Comparison of ENCODE assay signal across 15 mouse cellular contexts in genomic region chr2:166554169-166554505, GRCm38 (mm10).
DNase-seq lines count a peak whose midpoint lies in the region; ATAC-seq and TF ChIP-seq lines count a peak whose summit lies in the region.
"Had no signal": no experiment of that assay in that cellular context is flagged by ENCODE, and none has a peak within 500 bp of the region (broad histone marks: within the 10 kb centered on the region; RNA-seq: fewer than 3 reads in every experiment).

No protein-coding gene starts in this region.

- H3K27ac ChIP-seq in heart, embryonic 10.5 days = peak overlapping the region; percentile 72
- no peak overlapping the region for H3K27ac ChIP-seq in heart, adult 2 months
- 0 out of 2 replicates have a peak overlapping the region, but pooled peaks have one; percentile 23 for H3K27ac ChIP-seq in midbrain, embryonic 10.5 days (replicated peaks)
- no peak overlapping the region for H3K27ac ChIP-seq in midbrain, embryonic 15.5 days
- H3K27ac ChIP-seq in limb, embryonic 13.5 days = no peak overlapping the region
- H3K27ac ChIP-seq: forebrain, embryonic 13.5 days; left cerebral cortex, adult 2 months; neural tube, embryonic 13.5 days had no signal

- peaks cover 13% of the 10 kb centered on the region for H3K27me3 ChIP-seq in heart, embryonic 10.5 days (ENCODE audit: insufficient read depth, poor library complexity, severe bottlenecking)
- H3K27me3 ChIP-seq in heart, adult 2 months (ENCODE audit: control insufficient read depth, insufficient read depth, low read length) = no peaks in the 10 kb centered on the region
- peaks cover 31% of the 10 kb centered on the region for H3K27me3 ChIP-seq in midbrain, embryonic 10.5 days (ENCODE audit: low read depth, poor library complexity, severe bottlenecking)
- 0 out of 2 replicates have a peak, but pooled peaks cover 5% of the 10 kb centered on the region for H3K27me3 ChIP-seq in midbrain, embryonic 15.5 days (replicated peaks)
- H3K27me3 ChIP-seq in limb, embryonic 13.5 days = no peaks in the 10 kb centered on the region
- H3K27me3 ChIP-seq: CH12.LX; heart, embryonic 12.5 days had no signal

- no peaks in the 10 kb centered on the region for H3K36me3 ChIP-seq in heart, embryonic 10.5 days
- H3K36me3 ChIP-seq in heart, adult 2 months (ENCODE audit: control insufficient read depth, insufficient read depth, low read length) = no peaks in the 10 kb centered on the region
- H3K36me3 ChIP-seq in midbrain, embryonic 10.5 days = no peaks in the 10 kb centered on the region
- H3K36me3 ChIP-seq in midbrain, embryonic 15.5 days (replicated peaks) = no peaks in the 10 kb centered on the region
- H3K36me3 ChIP-seq in limb, embryonic 13.5 days = no peaks in the 10 kb centered on the region
- H3K36me3 ChIP-seq: heart, embryonic 12.5 days; neural tube, embryonic 13.5 days had no signal

- no peak overlapping the region for H3K4me2 ChIP-seq in midbrain, embryonic 15.5 days
- no peak overlapping the region for H3K4me2 ChIP-seq in limb, embryonic 13.5 days (replicated peaks)
- H3K4me2 ChIP-seq: forebrain, embryonic 13.5 days had no signal

- 63% methylated on average over 11 of the region's 11 CpGs for WGBS in heart, embryonic 10.5 days
- WGBS in heart, adult 2 months = 93% methylated on average over 11 of the region's 11 CpGs
- 76% methylated on average over 11 of the region's 11 CpGs for WGBS in midbrain, embryonic 10.5 days
- 75% methylated on average over 11 of the region's 11 CpGs for WGBS in midbrain, embryonic 15.5 days
- WGBS in limb, embryonic 13.5 days = 68% methylated on average over 11 of the region's 11 CpGs

- H3K79me2 ChIP-seq in heart, adult 2 months (replicated peaks; ENCODE audit: control insufficient read depth, insufficient read depth, low read length) = no peaks in the 10 kb centered on the region

- no peak for DNase-seq in heart, embryonic 10.5 days (ENCODE audit: low spot score)
- no peak for DNase-seq in heart, adult 2 months
- DNase-seq in midbrain, embryonic 10.5 days (ENCODE audit: low spot score) = no peak
- DNase-seq in cerebellum, postnatal 25 days = no peak
- DNase-seq in adrenal gland, postnatal 14 days = no peak
- DNase-seq: cerebellum, adult 2 months; right cerebral cortex, postnatal 25 days had no signal

- intact Hi-C loops in heart, adult 2 months (cut with DNase I) = no loop called here

- H3K9me3 ChIP-seq in heart, embryonic 10.5 days = no peaks in the 10 kb centered on the region
- no peaks in the 10 kb centered on the region for H3K9me3 ChIP-seq in midbrain, embryonic 10.5 days (replicated peaks)
- H3K9me3 ChIP-seq in midbrain, embryonic 15.5 days = no peaks in the 10 kb centered on the region
- no peaks in the 10 kb centered on the region for H3K9me3 ChIP-seq in limb, embryonic 13.5 days
- H3K9me3 ChIP-seq: forebrain, embryonic 13.5 days; heart, embryonic 12.5 days had no signal

- H3K4me1 ChIP-seq in heart, embryonic 10.5 days = peaks cover 56% of the 10 kb centered on the region
- H3K4me1 ChIP-seq in heart, adult 2 months (ENCODE audit: control insufficient read depth, insufficient read depth, low read length) = no peaks in the 10 kb centered on the region
- peaks cover 66% of the 10 kb centered on the region for H3K4me1 ChIP-seq in midbrain, embryonic 10.5 days
- H3K4me1 ChIP-seq in midbrain, embryonic 15.5 days = peaks cover 45% of the 10 kb centered on the region
- peaks cover 31% of the 10 kb centered on the region for H3K4me1 ChIP-seq in limb, embryonic 13.5 days

- no peak for ATAC-seq in midbrain, embryonic 15.5 days (replicated peaks)
- peak; percentile 17; the same call in 1 of the 2 replicates for ATAC-seq in limb, embryonic 13.5 days (ENCODE audit: low FRiP score, low read depth)
- ATAC-seq: forebrain, embryonic 13.5 days; hindbrain, embryonic 16.5 days had no signal

- TF ChIP-seq EP300 in heart, adult 2 months (IDR thresholded peaks at IDR 0.05; ENCODE audit: insufficient read depth, low read depth, low read length) = no peak

- no peak overlapping the region for H3K9ac ChIP-seq in heart, adult 2 months (ENCODE audit: low read depth, low read length)
- no peak overlapping the region for H3K9ac ChIP-seq in midbrain, embryonic 15.5 days
- H3K9ac ChIP-seq in limb, embryonic 13.5 days = no peak overlapping the region
- H3K9ac ChIP-seq: forebrain, embryonic 13.5 days; heart, embryonic 12.5 days; neural tube, embryonic 13.5 days had no signal

- no peak for TF ChIP-seq POLR2A in heart, adult 2 months (IDR thresholded peaks at IDR 0.05; ENCODE audit: insufficient read depth, low read depth, low read length)

- no peak overlapping the region for H3K4me3 ChIP-seq in heart, embryonic 10.5 days
- H3K4me3 ChIP-seq in heart, adult 2 months = no peak overlapping the region
- no peak overlapping the region for H3K4me3 ChIP-seq in midbrain, embryonic 10.5 days
- H3K4me3 ChIP-seq in midbrain, embryonic 15.5 days = no peak overlapping the region
- no peak overlapping the region for H3K4me3 ChIP-seq in limb, embryonic 13.5 days
- H3K4me3 ChIP-seq: forebrain, embryonic 13.5 days; heart, embryonic 12.5 days; left cerebral cortex, adult 2 months; neural tube, embryonic 13.5 days had no signal

- no peak for TF ChIP-seq CTCF in heart, adult 2 months (IDR thresholded peaks at IDR 0.05)

Comparison
In these comparisons a context has a peak if more than half of its experiments do, and no peak if none do; other contexts are left out.
1. H3K27ac ChIP-seq: peak in heart, embryonic 10.5 days (single experiment) and midbrain, embryonic 10.5 days (single experiment); none in heart, adult 2 months (single experiment), midbrain, embryonic 15.5 days (single experiment) and limb, embryonic 13.5 days (single experiment).